Mouse (Mus musculus) lung, postnatal 4 days (tissue): ENCODE data around the gene Atxn1.

Source experiments
- DNase-seq, 2 experiments: peaks; one replicate each; pipeline ENCODE4 v3.0.0; 2021

The Atxn1 gene

GRCm38 (mm10) chr13:45709402-45709801 is 255.4 kb downstream of the Atxn1 start:
- no peak for DNase-seq

- DNase-seq: no peak
Measured at GRCm38 (mm10) chr13:45701296-45701790, 263.5 kb downstream of the Atxn1 start.

- DNase-seq: no peak
Measured at GRCm38 (mm10) chr13:45698982-45699381, 265.8 kb downstream of the Atxn1 start.

GRCm38 (mm10) chr13:45696009-45696408 is 268.8 kb downstream of the Atxn1 start:
- no peak for DNase-seq

GRCm38 (mm10) chr13:45694921-45695437 is 269.8 kb downstream of the Atxn1 start:
- DNase-seq: peak; percentile 33 to 71

GRCm38 (mm10) chr13:45693953-45694352 is 270.9 kb downstream of the Atxn1 start:
- no peak for DNase-seq

- peak; percentile 40 to 63 for DNase-seq
Measured at GRCm38 (mm10) chr13:45693534-45693933, 271.3 kb downstream of the Atxn1 start.

GRCm38 (mm10) chr13:45693126-45693525 is 271.7 kb downstream of the Atxn1 start:
- no peak for DNase-seq

GRCm38 (mm10) chr13:45692440-45692839 is 272.4 kb downstream of the Atxn1 start:
- DNase-seq: no peak

- no peak for DNase-seq
Measured at GRCm38 (mm10) chr13:45690426-45690825, 274.4 kb downstream of the Atxn1 start.

- no peak for DNase-seq
Measured at GRCm38 (mm10) chr13:45688864-45689263, 275.9 kb downstream of the Atxn1 start.

GRCm38 (mm10) chr13:45687581-45687980 is 277.2 kb downstream of the Atxn1 start:
- DNase-seq: no peak

- DNase-seq: no peak
Measured at GRCm38 (mm10) chr13:45686309-45686582, 278.6 kb downstream of the Atxn1 start.

- no peak for DNase-seq
Measured at GRCm38 (mm10) chr13:45685575-45686308, 279.1 kb downstream of the Atxn1 start.

- DNase-seq: peak in 1 of 2 experiments; percentile 42
Measured at GRCm38 (mm10) chr13:45684891-45685311, 279.9 kb downstream of the Atxn1 start.

- DNase-seq: no peak
Measured at GRCm38 (mm10) chr13:45683991-45684390, 280.8 kb downstream of the Atxn1 start.

GRCm38 (mm10) chr13:45681196-45681595 is 283.6 kb downstream of the Atxn1 start:
- no peak for DNase-seq

- DNase-seq: peak in 1 of 2 experiments; percentile 30
Measured at GRCm38 (mm10) chr13:45680651-45681050, 284.2 kb downstream of the Atxn1 start.

- DNase-seq: no peak
Measured at GRCm38 (mm10) chr13:45679096-45679495, 285.7 kb downstream of the Atxn1 start.

GRCm38 (mm10) chr13:45672628-45673027 is 292.2 kb downstream of the Atxn1 start:
- DNase-seq: no peak

- no peak for DNase-seq
Measured at GRCm38 (mm10) chr13:45669969-45670368, 294.8 kb downstream of the Atxn1 start.

- DNase-seq: no peak
Measured at GRCm38 (mm10) chr13:45662852-45663251, 302.0 kb downstream of the Atxn1 start.

GRCm38 (mm10) chr13:45662216-45662615 is 302.6 kb downstream of the Atxn1 start:
- no peak for DNase-seq

- DNase-seq: peak in 1 of 2 experiments; percentile 44
Measured at GRCm38 (mm10) chr13:45661283-45662185, 303.3 kb downstream of the Atxn1 start.
